Mouse (Mus musculus): ENCODE measurements at regions not wholly inside any gene's neighbourhood (a gene's known extent, or its start where the extent isn't known, plus 50 kb on each side); places are given as distances from the start of the nearest gene placed in this dataset.
"Not testable (repeated sequence)": the region's sequence is repeated elsewhere in the genome, so short reads cannot be mapped to it uniquely, and the experiment has no call there.

DNA sequence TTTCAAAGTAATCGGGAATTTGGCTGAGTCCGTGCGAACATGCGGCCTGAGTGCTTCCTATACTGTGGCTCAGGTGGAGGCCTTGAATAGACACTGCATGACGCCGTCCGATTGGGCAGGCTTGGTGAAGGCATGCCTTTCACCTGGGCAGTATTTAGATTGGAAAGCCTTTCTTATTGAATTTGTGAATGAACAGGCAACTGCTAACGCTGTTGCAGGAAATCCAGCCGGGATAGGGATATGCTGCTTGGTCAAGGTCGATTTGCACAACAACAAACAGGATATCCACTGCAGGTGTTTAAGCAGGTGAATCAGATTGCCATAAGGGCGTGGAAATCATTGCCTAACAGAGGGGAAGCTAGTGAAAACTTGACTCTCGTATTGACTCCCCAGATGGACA, 183.7 kb upstream of the Ccdc54 start:
- not testable (repeated sequence) for DNase-seq (ENCODE audit: low spot score)

DNA sequence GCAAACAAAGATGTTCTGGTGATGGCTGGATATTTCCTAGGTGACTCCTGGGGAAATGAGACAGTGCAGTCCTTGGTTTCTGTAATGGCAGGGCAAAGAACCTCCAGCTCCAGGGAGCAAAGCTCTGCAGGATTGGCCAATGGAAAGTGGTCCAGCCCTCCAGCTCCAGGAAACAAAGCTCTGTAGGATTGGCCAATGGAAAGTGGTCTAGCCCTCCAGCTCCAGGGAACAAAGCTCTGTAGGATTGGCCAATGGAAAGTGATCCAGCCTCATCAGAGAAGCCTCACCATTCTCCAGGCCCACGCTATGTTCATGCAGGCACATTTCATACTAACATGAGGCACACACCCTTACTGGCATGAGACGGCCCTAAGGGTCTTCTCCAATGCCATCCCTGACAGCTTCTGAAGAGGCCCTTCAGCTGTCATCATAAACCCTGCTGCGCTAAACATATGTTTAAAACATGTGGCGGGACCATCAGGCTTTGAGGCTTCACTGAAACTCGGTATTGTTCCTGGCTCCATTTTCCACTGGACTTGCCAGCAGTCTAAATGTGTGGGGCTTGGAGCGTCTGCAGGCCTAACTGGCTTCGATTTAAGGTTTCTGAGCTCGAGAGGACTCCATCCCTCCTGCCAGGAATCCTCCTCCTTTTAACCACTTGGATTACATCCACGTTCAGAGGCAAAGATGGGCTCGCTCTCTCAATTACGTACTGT, 175.3 kb upstream of the Ccdc54 start:
- no peak for DNase-seq (ENCODE audit: low spot score)

DNA sequence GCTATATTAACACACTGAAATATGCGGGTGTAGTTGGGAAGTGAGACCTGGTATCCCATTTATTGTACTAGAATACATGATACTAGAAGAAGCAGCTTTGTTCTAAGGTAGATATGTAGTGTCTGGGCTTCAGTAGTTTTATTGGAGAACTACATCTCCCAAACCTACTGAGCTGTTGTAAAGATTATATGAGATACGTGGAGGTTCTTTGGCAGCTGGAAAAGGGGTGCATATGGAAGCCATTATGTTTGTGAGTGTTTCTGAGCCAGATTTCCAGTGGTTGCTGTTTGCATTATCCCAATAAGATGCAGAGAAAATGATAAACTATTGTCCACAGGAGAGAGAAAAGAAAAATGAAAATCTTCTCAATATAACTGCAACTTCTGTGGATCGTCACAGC, 171.1 kb upstream of the Ccdc54 start:
- no peak for DNase-seq (ENCODE audit: low spot score)

DNA sequence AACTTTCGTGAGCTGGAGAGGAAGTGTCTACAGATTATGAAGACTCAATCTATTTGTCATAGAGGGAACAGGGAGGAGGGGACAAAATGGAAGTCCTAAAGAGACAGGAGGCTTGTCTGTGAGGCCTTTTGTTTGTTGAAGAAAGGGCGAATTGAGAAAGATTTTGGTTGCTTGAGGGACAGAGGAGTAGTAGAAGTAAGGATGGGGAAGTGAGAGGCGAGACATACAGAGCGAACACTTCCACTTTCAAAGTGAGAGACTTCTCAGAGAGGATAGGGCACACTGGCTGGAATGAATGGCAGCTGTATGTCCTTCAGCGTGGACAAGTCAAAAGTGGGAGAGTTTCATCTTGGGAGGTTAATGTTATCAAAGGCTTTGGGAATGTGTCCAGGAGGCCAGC, 169.0 kb upstream of the Ccdc54 start:
- no peak for DNase-seq (ENCODE audit: low spot score)

DNA sequence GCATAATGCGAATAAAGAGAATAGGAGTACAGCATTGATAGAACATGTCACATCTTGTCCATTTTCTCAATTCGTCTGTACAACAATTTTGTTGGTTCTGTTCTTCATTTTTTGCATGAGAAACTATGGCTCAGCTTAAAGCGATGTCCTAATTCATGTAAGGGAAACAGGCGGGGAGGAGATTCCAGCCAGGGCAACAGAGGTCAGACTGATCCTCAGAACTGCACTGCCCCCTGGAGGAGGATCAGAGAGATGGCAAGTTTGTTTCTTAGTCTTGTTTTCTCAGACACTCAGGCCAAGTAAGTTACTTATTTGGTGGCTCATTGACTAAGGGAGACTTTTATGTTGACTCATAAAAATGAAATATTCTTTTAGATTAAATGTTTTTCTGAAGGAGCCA, 165.7 kb upstream of the Ccdc54 start:
- peak; percentile 37 for DNase-seq (ENCODE audit: low spot score)

DNA sequence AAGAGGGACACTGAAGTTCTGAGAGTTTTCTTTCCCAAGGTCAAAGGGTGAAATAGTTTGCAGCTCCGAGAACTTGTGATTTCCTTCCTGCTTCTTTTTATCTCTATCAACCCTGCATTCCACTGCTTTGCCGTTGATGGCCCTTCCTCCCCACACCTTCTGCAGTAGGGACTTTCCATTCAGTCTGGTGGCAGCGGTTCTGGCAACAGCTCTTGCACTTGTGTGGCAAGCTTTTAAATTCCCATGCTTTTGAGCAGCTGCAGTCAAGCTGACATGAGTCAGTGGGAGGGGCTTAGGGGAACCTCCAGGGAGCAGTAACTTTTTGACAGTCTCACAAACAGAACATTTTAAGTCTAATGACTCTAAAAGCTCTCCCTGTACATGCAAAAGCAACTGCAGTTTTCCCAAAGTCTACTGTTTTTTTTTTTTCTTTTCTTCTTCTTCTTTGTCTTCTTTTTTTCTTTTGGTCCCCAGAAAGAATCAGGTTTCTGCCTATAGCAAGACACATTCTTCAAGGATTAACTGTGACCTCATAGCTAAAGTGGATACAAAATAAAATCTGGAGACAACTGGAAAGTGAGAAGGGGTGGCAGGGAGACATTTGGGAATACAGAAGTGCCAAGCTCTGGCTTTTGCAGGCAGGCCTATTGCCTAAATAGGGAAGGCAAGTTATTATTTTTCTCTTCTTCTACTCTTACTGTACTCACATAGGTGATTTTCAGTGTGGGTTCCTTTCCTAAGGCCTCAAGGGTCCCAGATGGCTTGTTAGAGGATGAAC, 162.8 kb upstream of the Ccdc54 start:
- DNase-seq (ENCODE audit: low spot score) = no peak

DNA sequence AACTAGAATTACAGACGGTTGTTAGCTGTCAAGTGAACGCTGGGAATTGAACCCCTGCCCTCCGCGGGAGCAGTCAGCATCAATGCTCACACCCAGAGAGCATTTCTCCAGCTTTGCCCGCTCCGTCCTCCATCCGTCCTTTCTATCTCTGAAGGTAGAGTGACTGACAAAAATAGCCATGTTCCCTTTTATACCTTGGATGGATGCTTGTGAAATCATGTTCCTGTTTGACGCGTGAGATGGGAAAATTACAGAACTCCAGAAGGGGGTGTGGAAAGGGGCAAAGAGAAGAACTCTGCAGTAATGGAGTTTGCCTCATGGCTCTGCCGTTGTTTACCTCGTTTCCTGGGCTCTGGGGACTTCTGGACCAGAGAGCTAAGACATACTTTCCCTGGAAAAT, 162.1 kb upstream of the Ccdc54 start:
- DNase-seq (ENCODE audit: low spot score) = no peak

DNA sequence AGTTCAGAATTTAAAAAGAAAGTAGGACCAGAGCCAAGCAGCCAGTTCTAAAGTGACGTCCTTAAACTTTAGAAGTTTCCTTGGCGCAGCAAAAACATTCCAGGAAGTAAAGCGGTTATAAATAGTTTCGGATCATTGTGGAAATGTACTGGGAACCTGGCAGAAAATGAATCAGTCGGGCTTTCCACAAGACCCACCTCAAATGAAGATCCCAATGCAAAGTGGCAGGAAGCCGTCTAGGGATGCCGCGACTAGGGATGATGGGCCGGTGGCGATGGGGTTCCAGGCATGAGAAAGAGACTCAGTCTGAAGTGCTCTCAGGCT, 161.3 kb upstream of the Ccdc54 start:
- DNase-seq (ENCODE audit: low spot score) = no peak

DNA sequence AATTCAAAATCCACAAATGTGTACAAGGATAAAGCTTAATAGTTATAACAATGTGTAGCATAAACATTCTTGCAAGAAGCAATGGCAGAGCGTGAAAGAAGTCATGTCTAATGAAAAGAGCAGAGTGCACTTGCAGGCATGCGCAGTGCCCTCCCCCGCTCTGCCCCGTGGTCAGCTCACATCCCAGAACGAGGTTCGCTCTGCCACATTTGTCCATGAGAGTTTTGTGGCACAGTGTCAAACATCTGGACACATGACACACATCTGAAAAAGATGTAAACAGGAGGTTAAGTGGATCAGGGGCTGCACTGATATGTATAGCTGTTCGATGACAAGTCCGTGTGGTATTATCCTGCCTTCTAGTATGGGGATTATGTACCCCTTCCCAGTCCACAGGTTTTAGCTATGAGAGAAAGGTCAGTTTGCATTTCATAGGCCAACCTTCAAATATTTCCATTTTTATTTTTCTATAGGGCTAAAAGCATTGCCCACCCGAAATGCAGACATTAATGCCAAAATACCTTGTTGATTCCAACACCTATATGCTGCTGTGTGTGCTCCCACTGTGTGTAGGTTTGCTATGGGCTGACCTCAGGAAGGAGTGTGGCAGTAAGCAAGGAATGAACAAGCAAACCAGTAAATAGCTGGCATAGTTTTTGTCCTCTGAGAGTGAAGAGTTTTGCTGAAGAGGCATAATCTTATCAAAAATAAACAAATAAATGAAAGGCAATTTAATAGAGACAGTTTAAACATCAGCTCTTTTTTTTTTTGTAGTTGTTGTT, 160.7 kb upstream of the Ccdc54 start:
- DNase-seq (ENCODE audit: low spot score) = no peak

DNA sequence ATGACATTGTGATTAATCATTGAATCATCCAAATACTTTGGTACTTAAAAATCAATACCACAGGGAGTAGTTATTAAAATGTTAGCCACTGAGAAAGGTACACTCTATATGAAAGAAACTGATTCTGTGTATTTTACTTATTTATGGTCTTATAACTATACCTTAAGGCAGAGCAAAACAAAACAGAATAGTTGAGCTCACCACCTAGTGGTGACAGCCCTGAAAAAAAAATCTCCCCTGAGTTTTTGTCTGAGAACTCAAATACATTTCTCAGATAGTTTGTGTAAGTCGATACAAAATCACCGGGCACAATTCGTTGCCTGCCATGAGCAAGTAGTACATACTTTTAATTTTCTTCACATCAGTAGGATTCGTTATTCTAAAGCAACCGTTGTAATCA, 156.7 kb upstream of the Ccdc54 start:
- DNase-seq (ENCODE audit: low spot score) = no peak

DNA sequence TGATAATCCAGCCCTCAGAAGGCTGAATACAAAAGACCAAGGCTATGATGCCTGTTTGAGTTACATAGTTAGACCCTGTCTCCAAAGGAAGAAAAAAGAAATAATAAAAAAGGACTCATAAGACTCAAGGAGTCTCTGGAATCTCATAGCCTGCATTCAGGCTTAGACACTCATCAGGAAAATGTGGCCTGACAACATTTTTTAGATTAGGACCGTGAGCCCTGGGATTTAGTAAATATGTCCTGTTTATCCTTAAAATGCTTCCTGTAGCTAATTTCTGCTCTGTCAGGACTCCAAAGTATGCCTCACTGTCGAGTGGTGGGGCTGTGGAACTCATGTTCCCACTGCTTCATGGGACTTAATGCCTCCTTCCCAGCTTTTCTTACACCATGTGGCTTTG, 154.8 kb upstream of the Ccdc54 start:
- DNase-seq (ENCODE audit: low spot score) = no peak

DNA sequence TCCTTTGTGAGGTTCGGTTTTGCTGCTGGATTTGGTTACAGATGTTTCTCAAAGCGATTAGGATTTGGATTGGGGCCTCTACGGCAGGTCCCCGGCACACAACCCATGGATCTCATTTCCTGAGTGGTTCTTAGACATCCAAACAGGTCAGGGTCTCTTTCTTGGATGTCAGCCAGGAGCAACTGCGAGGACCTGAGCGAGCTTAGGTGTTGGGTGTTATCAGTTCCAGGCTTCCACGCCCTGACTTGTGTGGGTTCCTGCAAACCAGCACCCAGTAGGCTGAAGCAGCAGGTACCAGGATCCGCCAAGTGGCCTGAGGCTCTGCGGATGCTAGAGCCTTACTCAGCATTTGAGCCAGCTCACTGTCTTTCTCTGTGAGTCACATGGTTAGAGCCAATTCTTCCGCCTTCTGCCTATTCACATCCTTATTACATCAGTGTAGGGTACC, 146.5 kb upstream of the Ccdc54 start:
- DNase-seq (ENCODE audit: low spot score) = no peak

DNA sequence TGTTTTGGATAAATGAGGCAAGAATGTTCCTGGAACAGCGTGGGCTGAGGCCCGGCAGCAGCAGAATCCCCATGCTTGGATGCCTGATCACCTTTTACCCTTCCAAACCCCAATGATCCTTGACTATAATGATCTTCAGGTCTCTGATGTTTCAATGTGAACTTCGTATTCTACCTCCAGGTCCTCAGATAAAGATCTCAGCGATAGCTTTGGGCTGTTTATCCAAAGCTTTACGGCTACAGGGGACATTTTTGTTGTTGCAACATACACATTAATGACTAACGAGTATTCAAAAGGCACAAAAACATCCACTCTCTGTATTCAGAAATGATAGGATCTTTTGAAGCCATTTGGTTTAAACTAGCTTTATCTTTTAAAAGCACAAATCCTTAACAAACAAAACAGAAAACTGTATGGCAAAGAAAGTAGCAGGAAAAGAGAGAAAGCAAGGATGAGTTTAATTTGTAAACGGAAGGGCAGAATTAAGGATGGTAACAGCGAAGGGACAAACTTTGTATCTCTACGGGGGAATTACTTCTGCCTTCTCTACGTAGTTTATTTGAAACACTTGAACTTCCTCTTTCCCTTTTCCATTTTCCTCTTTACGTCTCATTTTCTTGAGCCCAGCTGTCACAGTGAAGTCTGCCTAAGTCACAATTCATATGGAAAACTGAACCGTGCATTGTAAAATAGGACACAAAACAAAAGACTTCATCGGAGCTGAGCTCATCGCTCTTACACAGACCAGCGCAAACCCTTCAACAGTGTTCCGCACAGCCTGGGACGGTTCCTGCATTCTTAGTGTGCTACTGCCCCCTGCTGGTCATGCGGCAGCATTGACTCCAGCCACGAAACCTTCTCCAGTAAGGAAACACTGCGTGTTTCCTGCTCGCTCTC, 145.4 kb upstream of the Ccdc54 start:
- DNase-seq (ENCODE audit: low spot score) = peak; percentile 82

DNA sequence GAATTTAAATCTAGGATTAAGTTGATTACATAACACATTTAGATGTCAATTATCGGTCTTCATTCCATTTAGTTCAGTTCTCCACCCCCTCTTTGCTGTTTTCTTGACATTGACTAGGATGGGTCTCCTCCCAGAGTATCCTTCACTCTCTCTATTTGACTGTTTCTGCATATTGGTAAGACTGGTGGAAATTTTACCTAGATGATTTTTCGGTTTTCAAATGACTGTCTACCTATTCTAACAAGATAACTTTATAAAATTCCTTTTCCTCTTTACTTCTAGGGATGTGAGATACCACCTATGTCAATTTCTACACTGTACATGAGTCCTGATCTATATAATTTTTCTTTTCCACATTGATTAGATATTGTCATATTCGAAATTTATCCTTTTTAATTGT, 142.4 kb upstream of the Ccdc54 start:
- no peak for DNase-seq (ENCODE audit: low spot score)

DNA sequence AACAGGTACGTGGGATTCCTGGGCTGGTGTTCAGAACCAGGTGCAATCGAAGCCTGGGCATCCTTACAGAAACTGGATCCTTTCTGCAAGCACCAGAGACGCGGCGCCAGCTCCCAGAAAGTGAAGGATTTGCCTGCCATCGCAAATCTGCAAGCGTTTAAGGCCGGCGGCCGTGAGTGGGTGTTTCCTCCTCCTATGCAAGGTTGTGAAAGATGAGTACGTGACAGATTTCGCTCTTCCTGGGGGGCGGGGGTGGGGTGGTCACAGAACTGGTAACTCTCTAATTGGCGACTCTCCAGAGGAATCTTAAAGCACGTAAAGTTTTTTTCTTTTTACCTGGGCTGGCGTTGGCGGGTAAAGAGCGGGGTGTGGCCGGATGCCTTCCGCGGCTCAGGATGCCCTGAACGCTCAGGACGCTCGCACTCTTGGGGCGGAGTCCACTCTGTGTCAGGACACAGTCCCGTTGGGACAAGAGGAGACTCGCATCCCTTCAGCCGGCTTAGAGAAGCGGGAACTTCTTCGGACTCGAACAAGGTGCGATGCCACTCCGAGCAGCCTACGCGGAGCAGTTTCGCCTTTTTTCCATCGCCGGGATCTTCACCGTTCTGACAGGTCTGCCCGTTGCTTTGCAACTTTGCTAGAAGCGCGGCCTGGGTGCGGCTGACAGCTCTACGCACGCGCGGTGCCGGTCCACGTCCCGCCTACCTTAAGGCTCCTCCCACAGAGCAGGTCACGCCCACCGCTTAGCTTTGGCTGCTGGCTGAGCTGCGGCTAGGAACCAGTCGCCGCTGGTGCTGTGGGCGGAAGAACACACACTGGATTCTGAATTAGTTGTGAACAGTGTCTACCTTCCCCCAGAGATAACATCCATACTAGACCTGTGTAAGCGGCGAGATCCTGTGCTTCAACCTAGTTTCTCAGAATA, 141.4 kb upstream of the Ccdc54 start:
- peak; percentile 71 for DNase-seq (ENCODE audit: low spot score)

DNA sequence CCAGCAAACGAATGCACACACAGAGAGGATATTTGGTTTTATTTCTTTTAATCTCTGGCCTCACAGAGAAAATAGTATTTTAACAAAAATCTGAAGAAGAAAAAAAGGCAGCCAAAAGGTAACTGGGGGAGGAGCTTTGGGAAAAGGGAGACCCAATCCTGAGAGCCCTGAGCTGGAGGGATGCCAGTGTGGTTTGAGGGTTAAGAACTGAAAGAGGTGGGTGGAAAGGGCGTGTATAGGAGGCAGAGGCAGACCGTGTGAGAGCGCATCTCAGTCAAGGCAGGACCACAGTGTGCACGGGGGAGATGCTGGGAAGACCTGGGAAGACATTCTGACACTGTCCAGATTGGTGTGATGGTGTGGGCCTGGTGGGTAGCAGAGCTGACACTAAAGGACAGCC, 138.4 kb upstream of the Ccdc54 start:
- no peak for DNase-seq (ENCODE audit: low spot score)

DNA sequence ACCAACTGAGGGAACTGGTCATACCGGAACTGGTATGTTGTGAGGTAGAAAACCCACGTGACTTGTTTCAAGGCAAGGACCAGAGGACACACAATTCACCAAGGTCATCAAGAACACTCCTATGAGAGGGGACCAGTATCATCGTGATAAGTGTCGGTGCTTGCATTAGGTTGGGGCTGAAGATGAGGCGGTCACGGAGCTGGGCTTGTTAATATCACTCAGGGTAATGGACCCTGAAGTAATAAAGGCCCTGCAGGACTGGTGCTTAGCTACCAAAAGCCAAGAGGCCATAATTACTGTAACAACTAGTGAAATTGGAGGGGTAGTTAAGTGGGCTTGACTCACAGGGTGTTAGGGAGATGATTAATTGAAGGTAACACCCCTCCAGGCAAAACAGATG, 132.2 kb upstream of the Ccdc54 start:
- no peak for DNase-seq (ENCODE audit: low spot score)

DNA sequence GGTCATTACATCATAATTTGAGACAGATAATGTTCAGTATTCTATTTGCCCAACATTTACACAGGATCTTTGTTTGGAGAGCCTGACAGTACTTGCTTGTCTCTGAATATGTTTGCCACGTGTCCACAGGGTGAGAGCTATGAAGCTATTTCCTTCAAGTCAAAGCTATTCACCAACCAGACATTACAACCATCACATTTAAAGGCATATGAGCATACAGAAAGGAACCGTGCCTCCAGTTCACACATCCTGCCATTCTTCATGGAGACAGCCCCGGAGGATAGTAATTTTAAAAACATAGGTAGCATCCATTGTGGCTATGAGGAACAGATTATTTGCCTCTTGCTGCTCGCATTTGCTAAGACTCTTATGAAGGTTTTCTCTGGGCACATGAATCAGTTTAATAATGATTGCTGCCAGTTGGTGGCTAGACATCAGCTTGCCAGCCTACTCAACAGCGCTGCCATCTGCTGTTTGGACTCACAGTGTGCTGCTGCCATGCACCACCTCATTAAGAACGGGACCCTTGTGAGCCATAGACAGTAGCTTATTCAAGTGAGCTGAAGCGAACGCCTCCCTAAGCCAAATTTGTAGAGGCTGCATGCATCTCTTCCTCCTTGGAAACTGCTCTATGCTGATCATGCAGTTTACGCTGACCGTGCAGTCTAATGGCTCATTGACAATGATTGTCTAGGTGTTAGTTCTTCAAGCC, 126.5 kb upstream of the Ccdc54 start:
- DNase-seq (ENCODE audit: low spot score) = no peak

DNA sequence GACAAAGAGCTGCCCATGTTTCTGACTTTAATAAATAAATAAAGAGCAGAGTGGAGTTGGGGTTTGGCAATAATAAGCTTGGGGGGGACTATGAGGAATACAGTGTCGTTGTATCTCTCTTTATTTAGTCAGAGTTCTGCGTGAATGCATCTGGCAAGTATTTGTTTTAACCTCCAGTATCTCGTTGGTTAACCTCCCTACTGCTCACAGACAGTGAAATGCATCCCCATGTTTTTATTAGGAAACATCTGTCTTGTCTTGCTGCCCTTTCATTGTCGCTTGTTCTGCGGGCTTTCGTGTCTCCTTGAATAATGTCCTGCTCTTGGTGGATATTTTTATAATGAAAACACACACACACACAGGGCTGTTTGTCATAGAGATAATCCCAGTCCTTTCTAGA, 118.8 kb upstream of the Ccdc54 start:
- DNase-seq (ENCODE audit: low spot score) = no peak

DNA sequence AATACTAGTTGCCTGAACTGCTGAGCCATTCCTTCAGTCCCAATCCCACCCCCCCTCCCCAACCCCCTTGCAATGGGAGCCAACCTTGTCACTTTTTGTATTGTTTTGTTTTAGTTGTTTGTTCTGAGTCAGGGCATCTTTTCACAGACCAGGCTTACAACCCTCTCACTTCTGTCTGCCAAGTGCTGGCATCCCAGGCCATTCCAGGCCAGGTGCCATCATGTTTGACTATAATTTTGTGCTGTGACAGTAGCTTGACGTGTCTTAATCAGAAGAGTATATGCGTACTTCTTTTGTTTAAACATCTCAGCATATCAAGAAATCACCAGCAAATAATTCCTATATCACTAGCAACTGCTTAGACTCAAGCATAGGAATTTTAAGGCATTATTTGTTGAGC, 117.0 kb upstream of the Ccdc54 start:
- DNase-seq (ENCODE audit: low spot score) = no peak

Data from c-Kit-positive CD71-positive TER-119-positive erythroid progenitor cells, embryonic 14.5 days (primary cell).